In the genomic region with DNA sequence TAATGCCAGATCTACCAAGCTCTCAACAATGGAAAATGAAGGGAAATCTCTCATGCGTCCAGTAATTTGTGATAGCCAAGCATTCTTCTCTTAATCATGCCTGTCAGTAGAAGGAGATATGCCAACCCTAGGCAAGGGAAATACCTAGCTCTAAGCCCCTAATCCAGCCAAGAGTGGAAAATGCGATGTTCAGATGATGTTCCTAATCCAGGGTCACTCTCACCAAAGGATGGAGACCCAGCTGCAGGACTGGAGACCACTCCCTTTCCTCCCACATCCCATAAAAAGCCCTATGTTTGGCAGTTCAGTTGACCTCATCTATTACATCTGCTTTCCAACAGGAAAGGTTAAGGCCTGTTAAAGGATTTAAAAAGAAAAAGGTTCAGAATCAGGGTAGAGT, we compare ENCODE assay signal across 12 mouse cellular contexts.
"Had no signal": no experiment of that assay in that cellular context is flagged by ENCODE, and none has a peak within 500 bp of the region (broad histone marks: within the 10 kb centered on the region; RNA-seq: fewer than 3 reads in every experiment).

No protein-coding gene starts in this region.

- H3K4me1 ChIP-seq: limb, embryonic 15.5 days had no signal

- H3K4me3 ChIP-seq: kidney, embryonic 15.5 days; limb, embryonic 15.5 days; liver, embryonic 12.5 days; midbrain, embryonic 10.5 days had no signal

- DNase-seq: kidney, adult 18-20 months; kidney, postnatal 14 days; lung, embryonic 14.5 days; lung, postnatal 10 days; lung, postnatal 4 days; right cerebral cortex, adult 18-20 months; right cerebral cortex, postnatal 25 days had no signal

- ATAC-seq: liver, embryonic 12.5 days had no signal

- H3K27me3 ChIP-seq: kidney, embryonic 15.5 days; limb, embryonic 15.5 days; liver, embryonic 12.5 days had no signal

- H3K9ac ChIP-seq: kidney, embryonic 15.5 days; limb, embryonic 15.5 days; liver, embryonic 12.5 days; lung, embryonic 14.5 days had no signal

- H3K4me2 ChIP-seq: kidney, embryonic 15.5 days; limb, embryonic 15.5 days; liver, embryonic 12.5 days; lung, embryonic 14.5 days had no signal

- H3K9me3 ChIP-seq: limb, embryonic 15.5 days; liver, embryonic 12.5 days; midbrain, embryonic 10.5 days had no signal

- H3K27ac ChIP-seq: kidney, embryonic 15.5 days; limb, embryonic 15.5 days; liver, embryonic 12.5 days; stomach, postnatal 0 days had no signal

- H3K36me3 ChIP-seq: kidney, embryonic 15.5 days; limb, embryonic 15.5 days; liver, embryonic 12.5 days had no signal
